Mouse (Mus musculus): ENCODE data around the gene Susd6. TPM values are rescaled to one million over a fixed set of nuclear protein-coding genes. Genes with fewer than 3 reads are reported as not detected.

The Susd6 gene
- polyA plus RNA-seq, 1 experiment from 2014 or later = 11.6 TPM

DNA sequence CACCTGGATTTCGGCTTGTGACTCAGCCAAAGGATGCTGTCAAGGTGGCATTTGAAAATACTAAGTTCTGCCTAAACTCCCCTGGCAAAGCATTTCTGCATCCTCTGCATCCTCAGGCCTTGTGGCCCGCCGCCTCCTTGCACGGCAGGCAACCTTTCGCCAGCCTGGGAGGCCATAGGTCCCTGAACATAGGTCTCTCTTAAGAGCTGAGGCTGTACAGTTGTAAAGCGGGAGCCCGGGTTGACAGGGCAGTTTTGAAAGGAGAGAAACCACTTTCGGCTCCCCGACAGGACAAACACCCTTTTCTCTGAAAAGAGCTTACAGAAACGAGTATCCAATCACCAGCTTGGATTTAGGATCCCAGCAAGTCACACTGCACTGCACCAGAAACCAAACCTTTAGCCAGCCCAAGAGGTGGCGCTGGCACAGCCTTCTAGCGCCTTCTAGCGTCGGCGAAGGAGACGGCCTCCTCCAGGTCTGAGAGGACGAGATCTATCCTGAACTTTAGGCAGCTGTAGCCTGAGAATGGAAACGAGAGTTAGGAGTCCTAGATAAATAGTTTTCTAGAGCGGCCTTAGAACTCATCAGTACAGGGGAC, 104.8 kb downstream of the Susd6 start:
- ATAC-seq (ENCODE audit: low read depth) = peak; percentile 93
- Histone ChIP-seq H3K27ac (ENCODE audit: low read depth, low read length) (no peak overlapping the region), H3K4me2 (ENCODE audit: low read depth, low read length) (peak overlapping the region; percentile 45), H3K36me3 (ENCODE audit: control insufficient read depth, insufficient read depth, low read length) (no peaks in the 10 kb centered on the region), H3K9me3 (ENCODE audit: control insufficient read depth, low read length) (no peaks in the 10 kb centered on the region), H3K27me3 (ENCODE audit: control insufficient read depth, insufficient read depth, low read length) (no peaks in the 10 kb centered on the region), H3K4me3 (ENCODE audit: low read depth, low read length) (peak overlapping the region; percentile 12; the same call in 1 of the 2 replicates), H3K4me1 (ENCODE audit: control insufficient read depth, insufficient read depth, low read length) (no peaks in the 10 kb centered on the region), H3K9ac (replicated peaks; ENCODE audit: low read depth, low read length) (peak overlapping the region; percentile 41; the same call in 1 of the 2 replicates)
- 9% methylated on average over 19 of the region's 19 CpGs for WGBS

DNA sequence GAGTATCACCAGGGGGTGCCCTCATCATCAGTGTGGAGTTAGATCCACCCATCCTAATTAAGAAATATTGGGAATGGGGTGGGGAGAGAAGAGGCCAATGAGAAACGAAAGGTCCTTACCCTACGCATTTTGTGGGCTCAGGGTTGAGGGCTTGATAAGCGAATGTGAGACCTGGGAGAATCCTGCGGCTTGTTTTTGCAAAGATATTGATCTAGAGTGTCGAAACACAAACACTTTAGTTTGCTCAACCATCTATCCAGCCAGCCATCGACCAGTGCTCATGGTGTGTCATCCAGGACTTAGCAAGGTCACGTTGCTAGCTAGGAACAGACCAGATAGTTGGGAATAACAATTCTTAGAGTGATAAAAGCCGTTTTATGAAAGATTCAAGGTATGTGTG, 119.3 kb downstream of the Susd6 start:
- no peak overlapping the region for H3K4me3 ChIP-seq (ENCODE audit: low read depth, low read length)
- no peak overlapping the region for H3K27ac ChIP-seq (ENCODE audit: low read depth, low read length)
- H3K27me3 ChIP-seq (ENCODE audit: control insufficient read depth, insufficient read depth, low read length) = no peaks in the 10 kb centered on the region
- H3K9ac ChIP-seq (replicated peaks; ENCODE audit: low read depth, low read length) = no peak overlapping the region
- no peak for ATAC-seq (ENCODE audit: low read depth)
- no peaks in the 10 kb centered on the region for H3K36me3 ChIP-seq (ENCODE audit: control insufficient read depth, insufficient read depth, low read length)
- no peak overlapping the region for H3K4me2 ChIP-seq (ENCODE audit: low read depth, low read length)
- H3K9me3 ChIP-seq (ENCODE audit: control insufficient read depth, low read length) = no peaks in the 10 kb centered on the region
- WGBS = 89% methylated on average over 8 of the region's 8 CpGs
- no peaks in the 10 kb centered on the region for H3K4me1 ChIP-seq (ENCODE audit: control insufficient read depth, insufficient read depth, low read length)

DNA sequence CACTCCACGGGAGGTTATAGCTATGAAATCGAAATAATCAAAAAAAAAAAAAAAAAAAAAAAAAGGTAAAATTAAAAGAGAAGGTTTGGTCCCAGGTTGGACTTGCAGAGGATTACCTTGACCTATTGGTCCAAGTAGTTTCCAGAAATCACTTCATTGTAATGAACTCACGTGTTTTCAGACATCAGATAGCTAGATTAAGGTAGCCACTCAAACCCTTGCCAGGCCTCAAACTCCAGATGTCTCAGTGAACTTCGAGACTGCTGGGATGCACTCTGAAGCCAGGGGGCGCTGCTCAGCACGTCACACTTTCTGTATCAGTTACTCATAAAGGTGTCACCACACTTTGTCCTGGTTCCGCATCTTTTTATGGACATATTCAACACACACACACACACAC, 127.5 kb downstream of the Susd6 start:
- Histone ChIP-seq H3K27ac (ENCODE audit: low read depth, low read length) (no peak overlapping the region), H3K9me3 (ENCODE audit: control insufficient read depth, low read length) (no peaks in the 10 kb centered on the region), H3K4me1 (ENCODE audit: control insufficient read depth, insufficient read depth, low read length) (no peaks in the 10 kb centered on the region), H3K4me2 (ENCODE audit: low read depth, low read length) (no peak overlapping the region), H3K27me3 (ENCODE audit: control insufficient read depth, insufficient read depth, low read length) (no peaks in the 10 kb centered on the region), H3K4me3 (ENCODE audit: low read depth, low read length) (no peak overlapping the region), H3K9ac (replicated peaks; ENCODE audit: low read depth, low read length) (no peak overlapping the region), H3K36me3 (ENCODE audit: control insufficient read depth, insufficient read depth, low read length) (no peaks in the 10 kb centered on the region)
- ATAC-seq (ENCODE audit: low read depth) = no peak
- 67% methylated on average over 7 of the region's 7 CpGs for WGBS

DNA sequence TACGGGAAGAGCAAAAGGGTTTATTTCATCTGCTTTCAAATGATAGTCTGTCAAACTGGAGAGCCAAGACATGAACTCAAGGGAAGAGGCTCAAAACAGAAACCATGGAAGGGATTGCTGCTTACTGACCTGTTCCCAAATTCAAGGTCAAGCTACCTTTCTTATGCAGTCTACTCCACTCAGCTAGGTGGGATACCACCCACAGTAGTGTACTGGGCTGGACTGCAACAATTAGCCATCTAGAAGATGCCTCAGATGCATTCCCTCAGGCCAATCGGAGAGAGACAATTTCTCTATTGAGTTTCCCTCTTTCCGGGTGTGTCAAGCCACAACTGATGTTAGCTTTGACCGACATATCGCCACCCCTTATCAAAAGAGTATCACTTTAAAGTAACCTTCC, 131.0 kb downstream of the Susd6 start:
- H3K36me3 ChIP-seq (ENCODE audit: control insufficient read depth, insufficient read depth, low read length) = no peaks in the 10 kb centered on the region
- H3K4me3 ChIP-seq (ENCODE audit: low read depth, low read length) = no peak overlapping the region
- no peak for ATAC-seq (ENCODE audit: low read depth)
- H3K27me3 ChIP-seq (ENCODE audit: control insufficient read depth, insufficient read depth, low read length) = no peaks in the 10 kb centered on the region
- no peak overlapping the region for H3K4me2 ChIP-seq (ENCODE audit: low read depth, low read length)
- WGBS = 97% methylated on average over 5 of the region's 5 CpGs
- no peaks in the 10 kb centered on the region for H3K4me1 ChIP-seq (ENCODE audit: control insufficient read depth, insufficient read depth, low read length)
- no peak overlapping the region for H3K27ac ChIP-seq (ENCODE audit: low read depth, low read length)
- H3K9me3 ChIP-seq (ENCODE audit: control insufficient read depth, low read length) = no peaks in the 10 kb centered on the region
- no peak overlapping the region for H3K9ac ChIP-seq (replicated peaks; ENCODE audit: low read depth, low read length)

DNA sequence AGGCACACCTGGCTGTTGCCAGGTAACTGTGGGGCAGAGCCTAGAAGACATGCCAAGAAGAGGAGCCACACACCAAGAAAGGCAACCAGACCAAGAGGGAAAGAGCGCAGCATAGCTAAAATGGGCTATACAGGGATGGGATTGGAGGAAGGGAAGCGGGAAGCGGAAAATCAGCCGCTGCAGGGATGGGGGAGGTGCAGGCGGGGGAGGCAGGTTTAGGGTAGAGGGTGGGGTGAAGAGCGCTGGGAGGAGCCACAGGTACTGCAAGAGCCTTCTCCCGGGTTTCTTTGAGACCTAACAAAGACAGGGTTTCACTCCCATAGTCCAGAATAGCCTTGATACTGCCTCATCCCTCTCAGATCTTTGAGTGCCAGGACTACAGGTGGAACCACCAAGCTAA, 132.6 kb downstream of the Susd6 start:
- no peak for ATAC-seq (ENCODE audit: low read depth)
- H3K4me2 ChIP-seq (ENCODE audit: low read depth, low read length) = no peak overlapping the region
- no peak overlapping the region for H3K4me3 ChIP-seq (ENCODE audit: low read depth, low read length)
- H3K27me3 ChIP-seq (ENCODE audit: control insufficient read depth, insufficient read depth, low read length) = no peaks in the 10 kb centered on the region
- WGBS = 9% methylated on average over 7 of the region's 7 CpGs
- H3K27ac ChIP-seq (ENCODE audit: low read depth, low read length) = no peak overlapping the region
- H3K9me3 ChIP-seq (ENCODE audit: control insufficient read depth, low read length) = no peaks in the 10 kb centered on the region
- H3K9ac ChIP-seq (replicated peaks; ENCODE audit: low read depth, low read length) = no peak overlapping the region
- H3K36me3 ChIP-seq (ENCODE audit: control insufficient read depth, insufficient read depth, low read length) = no peaks in the 10 kb centered on the region
- H3K4me1 ChIP-seq (ENCODE audit: control insufficient read depth, insufficient read depth, low read length) = no peaks in the 10 kb centered on the region

DNA sequence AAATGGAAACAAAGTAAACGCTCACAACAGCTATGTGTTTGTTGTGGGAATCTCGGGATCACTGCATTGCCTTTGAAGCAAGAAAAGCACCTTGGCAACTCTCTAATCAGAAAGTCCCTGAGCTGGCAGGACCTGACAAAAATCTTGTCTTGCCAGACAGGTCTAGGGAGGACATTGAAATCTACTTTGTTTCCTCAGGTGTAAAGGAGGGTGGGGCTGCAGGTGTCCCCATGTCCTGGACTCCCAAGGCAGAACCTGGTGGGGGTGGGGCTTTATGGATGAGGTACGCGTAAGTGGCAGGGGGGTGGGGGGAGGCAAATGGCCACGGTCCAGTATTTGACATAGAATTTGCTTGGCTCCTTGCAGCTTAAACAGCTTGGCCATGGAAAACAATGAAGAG, 133.3 kb downstream of the Susd6 start:
- no peak overlapping the region for H3K4me2 ChIP-seq (ENCODE audit: low read depth, low read length)
- ATAC-seq (ENCODE audit: low read depth) = no peak
- H3K4me3 ChIP-seq (ENCODE audit: low read depth, low read length) = no peak overlapping the region
- no peak overlapping the region for H3K27ac ChIP-seq (ENCODE audit: low read depth, low read length)
- H3K36me3 ChIP-seq (ENCODE audit: control insufficient read depth, insufficient read depth, low read length) = no peaks in the 10 kb centered on the region
- H3K9me3 ChIP-seq (ENCODE audit: control insufficient read depth, low read length) = no peaks in the 10 kb centered on the region
- H3K27me3 ChIP-seq (ENCODE audit: control insufficient read depth, insufficient read depth, low read length) = no peaks in the 10 kb centered on the region
- H3K9ac ChIP-seq (replicated peaks; ENCODE audit: low read depth, low read length) = no peak overlapping the region
- H3K4me1 ChIP-seq (ENCODE audit: control insufficient read depth, insufficient read depth, low read length) = no peaks in the 10 kb centered on the region
- 66% methylated on average over 5 of the region's 5 CpGs for WGBS

DNA sequence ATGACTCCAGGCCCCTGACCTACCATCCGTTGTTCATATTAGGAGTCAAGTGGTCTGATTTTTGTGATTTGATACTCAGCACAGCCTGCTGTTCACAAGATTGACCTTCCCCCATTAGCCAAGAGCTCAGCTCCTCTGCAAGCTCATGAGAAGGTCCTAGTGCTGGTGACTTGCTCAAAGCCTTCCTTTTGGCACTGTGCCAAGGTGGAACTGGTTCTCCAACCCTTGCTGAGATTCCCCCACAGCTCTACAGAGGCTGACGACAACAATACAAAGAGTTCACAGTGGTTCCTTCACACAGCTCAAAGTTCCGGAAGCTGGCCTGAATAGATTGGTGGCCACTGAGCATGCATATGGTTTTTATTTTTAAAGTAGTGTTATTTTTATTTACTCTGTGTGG, 133.9 kb downstream of the Susd6 start:
- Histone ChIP-seq H3K27ac (ENCODE audit: low read depth, low read length) (no peak overlapping the region), H3K9me3 (ENCODE audit: control insufficient read depth, low read length) (no peaks in the 10 kb centered on the region), H3K4me2 (ENCODE audit: low read depth, low read length) (no peak overlapping the region), H3K27me3 (ENCODE audit: control insufficient read depth, insufficient read depth, low read length) (no peaks in the 10 kb centered on the region), H3K36me3 (ENCODE audit: control insufficient read depth, insufficient read depth, low read length) (no peaks in the 10 kb centered on the region), H3K4me1 (ENCODE audit: control insufficient read depth, insufficient read depth, low read length) (no peaks in the 10 kb centered on the region), H3K9ac (replicated peaks; ENCODE audit: low read depth, low read length) (no peak overlapping the region), H3K4me3 (ENCODE audit: low read depth, low read length) (no peak overlapping the region)
- ATAC-seq (ENCODE audit: low read depth) = no peak
- 75% methylated on average over 3 of the region's 3 CpGs for WGBS

DNA sequence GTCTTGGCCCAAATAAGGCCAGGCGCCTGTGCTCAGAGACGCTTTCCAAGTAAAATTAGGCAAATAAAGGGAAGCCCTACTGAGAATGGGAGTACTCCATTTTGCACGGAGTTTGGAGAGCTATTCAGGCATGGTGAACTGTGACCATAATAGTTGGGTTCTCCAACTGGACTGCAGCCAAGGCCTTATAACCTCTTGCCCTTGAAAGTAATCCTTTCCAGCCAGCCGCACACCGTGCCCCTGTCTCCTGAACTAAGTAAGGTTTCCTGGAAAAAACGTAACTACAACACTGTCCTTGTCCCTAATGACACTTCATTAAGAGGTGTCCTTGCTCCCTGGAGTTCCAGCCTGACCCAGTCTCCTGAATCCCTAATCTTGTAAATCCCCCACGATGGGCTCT, 135.6 kb downstream of the Susd6 start:
- Histone ChIP-seq H3K9me3 (ENCODE audit: control insufficient read depth, low read length) (no peaks in the 10 kb centered on the region), H3K4me3 (ENCODE audit: low read depth, low read length) (no peak overlapping the region), H3K27me3 (ENCODE audit: control insufficient read depth, insufficient read depth, low read length) (no peaks in the 10 kb centered on the region), H3K36me3 (ENCODE audit: control insufficient read depth, insufficient read depth, low read length) (no peaks in the 10 kb centered on the region), H3K9ac (replicated peaks; ENCODE audit: low read depth, low read length) (no peak overlapping the region), H3K27ac (ENCODE audit: low read depth, low read length) (no peak overlapping the region), H3K4me2 (ENCODE audit: low read depth, low read length) (no peak overlapping the region), H3K4me1 (ENCODE audit: control insufficient read depth, insufficient read depth, low read length) (no peaks in the 10 kb centered on the region)
- ATAC-seq (ENCODE audit: low read depth) = no peak
- 46% methylated on average over 7 of the region's 7 CpGs for WGBS

DNA sequence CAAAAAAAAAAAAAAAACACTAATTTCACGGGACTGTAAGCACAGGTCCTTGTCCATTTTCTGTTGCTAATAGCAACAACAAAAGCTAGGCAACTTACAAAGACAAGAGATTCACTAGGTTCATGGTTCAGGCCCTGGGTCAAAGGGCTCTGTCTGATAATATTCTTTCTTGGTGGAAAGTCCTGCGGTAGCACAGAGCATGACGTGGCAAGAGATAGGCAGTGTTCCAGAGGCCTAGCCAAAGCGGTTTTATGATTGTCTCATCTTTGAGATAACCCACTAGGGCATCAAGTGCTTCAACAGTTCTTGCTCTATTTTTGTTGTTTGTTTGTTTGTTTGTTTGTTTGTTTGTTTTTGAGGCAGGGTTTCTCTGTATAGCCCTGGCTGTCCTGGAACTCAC, 136.2 kb downstream of the Susd6 start:
- WGBS = 90% methylated on average over 4 of the region's 4 CpGs
- H3K27me3 ChIP-seq (ENCODE audit: control insufficient read depth, insufficient read depth, low read length) = no peaks in the 10 kb centered on the region

More for the DNA sequence above, 136.2 kb downstream of the Susd6 start:
- ATAC-seq (ENCODE audit: low read depth) = no peak
- Histone ChIP-seq H3K4me1 (ENCODE audit: control insufficient read depth, insufficient read depth, low read length) (no peaks in the 10 kb centered on the region), H3K4me3 (ENCODE audit: low read depth, low read length) (no peak overlapping the region), H3K36me3 (ENCODE audit: control insufficient read depth, insufficient read depth, low read length) (no peaks in the 10 kb centered on the region), H3K4me2 (ENCODE audit: low read depth, low read length) (no peak overlapping the region), H3K9ac (replicated peaks; ENCODE audit: low read depth, low read length) (no peak overlapping the region), H3K27ac (ENCODE audit: low read depth, low read length) (no peak overlapping the region), H3K9me3 (ENCODE audit: control insufficient read depth, low read length) (no peaks in the 10 kb centered on the region)

Measured in neural tube, embryonic 14.5 days (tissue).